Mouse (Mus musculus) CH12.LX (cell line): Measurements from ENCODE around the gene Dlg2.

Source experiments
- GABPA ChIP-seq: IDR thresholded peaks from 2 replicates; pipeline ENCODE4 v1.6.1; 2012; ENCODE audit warnings: low read depth, low read length, improper control_type of control experiment, inconsistent platforms; ENCODE audit not compliant: insufficient replicate concordance
- JUND ChIP-seq: conservative IDR thresholded peaks from 2 replicates; pipeline ENCODE4 v1.6.1; 2011; ENCODE audit warnings: low read depth, low read length, improper control_type of control experiment
- NELFE ChIP-seq: IDR thresholded peaks from 2 replicates; pipeline ENCODE4 v1.6.1; 2011; ENCODE audit warnings: low read depth, low read length, improper control_type of control experiment
- NRF1 ChIP-seq: IDR thresholded peaks from 2 replicates; pipeline ENCODE4 v1.6.1; 2014; ENCODE audit warnings: low read depth, mild to moderate bottlenecking, inconsistent platforms, low read length, improper control_type of control experiment, moderate library complexity
- POLR2A ChIP-seq: IDR thresholded peaks from 2 replicates; pipeline ENCODE4 v1.6.1; 2011; ENCODE audit warnings: low read depth, mild to moderate bottlenecking, improper control_type of control experiment, low read length
- RAD21 ChIP-seq: IDR thresholded peaks from 2 replicates; pipeline ENCODE4 v1.6.1; 2011; ENCODE audit warnings: low read depth, mild to moderate bottlenecking, low read length, improper control_type of control experiment, moderate library complexity
- SMC3 ChIP-seq: IDR thresholded peaks from 2 replicates; pipeline ENCODE4 v1.6.1; 2011; ENCODE audit warnings: low read depth, low read length, improper control_type of control experiment

GRCm38 (mm10) chr7:91412109-91412508 is 935.6 kb downstream of the Dlg2 start:
- TF ChIP-seq JUND, result no peak
- TF ChIP-seq GABPA, result no peak
- TF ChIP-seq NRF1, result no peak
- no peak for TF ChIP-seq SMC3
- TF ChIP-seq RAD21, result no peak
- TF ChIP-seq NELFE, result no peak
- no peak for TF ChIP-seq POLR2A
